Mouse (Mus musculus) frontal cortex, postnatal 25 days (tissue): ENCODE measurements around the gene Trim59.

Source experiments
- DNase-seq, 2 experiments: peaks; one replicate each; pipeline ENCODE4 v3.0.0; 2022; ENCODE audit warnings: low spot score in 2 of 2

Trim59 gene

DNA sequence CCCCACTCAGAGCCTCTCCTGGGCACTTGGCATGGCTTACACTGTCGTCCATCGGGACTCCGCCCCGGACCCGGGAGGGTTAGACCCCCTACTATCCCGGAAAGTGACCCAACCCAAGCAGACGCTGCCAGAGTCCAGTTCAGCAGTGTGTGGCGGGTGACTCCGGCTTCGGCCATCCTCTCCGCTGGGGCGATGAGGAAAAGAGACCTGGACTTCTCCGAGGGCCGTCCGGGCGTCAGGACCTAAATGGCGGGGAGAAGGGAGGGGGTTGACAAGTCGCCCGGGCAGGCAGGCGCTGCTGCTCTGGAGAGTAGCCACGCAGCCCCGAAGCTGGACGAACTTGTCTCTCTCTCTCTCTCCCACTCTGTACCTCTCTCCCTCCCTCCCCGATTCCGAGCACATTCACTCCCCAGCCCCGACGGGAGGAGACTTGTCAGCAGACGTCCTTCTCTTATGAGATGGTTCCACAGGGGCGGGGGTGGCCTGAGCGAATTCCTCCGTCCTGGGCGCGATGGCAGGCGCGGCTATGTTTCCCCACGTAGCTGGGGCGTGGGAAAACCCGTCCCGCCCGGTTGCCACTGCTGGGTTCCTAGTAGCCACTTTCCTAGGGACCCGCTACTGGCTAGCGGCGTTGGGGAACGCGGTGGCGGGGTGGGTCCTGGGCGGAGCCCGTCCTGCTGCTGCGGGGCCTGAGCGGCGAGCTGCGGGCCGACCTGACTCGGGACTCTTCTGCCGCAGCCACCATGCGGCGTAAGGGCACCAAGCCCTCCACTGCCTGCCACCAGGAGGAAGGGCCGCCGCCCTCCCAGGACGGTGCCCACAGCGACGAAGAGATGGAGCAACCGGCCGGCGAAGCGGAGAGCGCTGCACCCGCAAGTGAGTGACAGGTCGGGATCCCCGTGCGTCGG is 39.0 kb downstream of the Trim59 start:
- DNase-seq, result peak; percentile 5 to 17

- DNase-seq, result peak; percentile 91 to 92
These were observed 39.9 kb downstream of the Trim59 start, which contains the start of the genes Ift80 and Smc4 for GRCm38 (mm10) chr3:69004437-69005337. Gene Ift80, minus strand, starts transcription at chr3:69004570. Gene Smc4, plus strand, starts transcription at chr3:69004738.

GRCm38 (mm10) chr3:69004055-69004436 is 40.5 kb downstream of the Trim59 start:
- no peak for DNase-seq

DNA sequence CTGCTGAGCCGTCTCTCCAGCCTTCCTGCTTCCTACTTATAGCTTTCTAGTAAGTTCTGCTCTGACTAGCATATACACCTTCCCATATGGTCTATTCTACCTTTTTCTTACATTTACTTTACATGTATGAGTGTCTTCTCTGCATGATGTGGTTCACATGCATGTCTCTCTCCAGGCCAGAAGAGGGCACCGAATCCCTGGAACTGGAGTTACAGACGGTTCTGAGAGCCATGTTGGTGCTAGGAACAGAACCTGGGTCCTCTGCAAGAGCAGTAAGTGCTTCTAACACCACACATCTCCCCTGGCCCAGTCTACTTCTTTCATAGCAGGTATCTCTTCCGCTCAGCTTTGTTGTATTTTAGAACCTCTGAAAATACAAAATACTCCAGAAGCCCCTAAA is 41.8 kb downstream of the Trim59 start:
- DNase-seq, result no peak

DNA sequence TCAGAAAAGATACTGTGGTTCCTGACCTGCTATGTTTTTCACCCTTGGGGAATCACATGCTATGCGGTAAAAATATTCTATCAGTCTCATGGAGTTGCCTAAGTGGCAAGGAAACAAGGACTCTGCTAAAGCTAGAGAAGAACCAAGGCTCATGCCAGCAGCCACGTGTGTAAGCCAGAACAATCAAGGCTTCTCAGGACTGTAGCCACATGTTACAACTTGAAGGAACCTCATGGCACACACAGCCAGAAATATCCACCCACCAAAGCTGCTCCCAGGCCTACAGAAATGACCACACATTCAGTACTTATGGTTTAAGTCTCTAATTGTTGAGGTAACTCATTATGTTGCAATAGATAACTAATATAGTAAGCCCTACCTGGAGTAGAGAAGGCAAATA is 58.0 kb downstream of the Trim59 start:
- no peak for DNase-seq
